Mouse (Mus musculus) CH12.LX (cell line): ENCODE measurements around the gene Stac. TPM values are rescaled to one million over a fixed set of nuclear protein-coding genes. Genes with fewer than 3 reads are reported as not detected.

Experiments used
- DNase-seq: peaks from one replicate; pipeline ENCODE4 v3.0.0-alpha.2; 2013; ENCODE audit errors: extremely low read depth
- H3K27ac ChIP-seq: 2 replicates; pipeline ENCODE4 v1.5.1; 2012; ENCODE audit warnings: low read depth, mild to moderate bottlenecking, control low read depth, moderate library complexity; ENCODE audit not compliant: insufficient read depth
- H3K27me3 ChIP-seq: replicated peaks from 2 replicates; pipeline ENCODE3; 2012; ENCODE audit warnings: inconsistent platforms
- H3K36me3 ChIP-seq, 2 experiments: replicated peaks in 1 of 2; 2 replicates each; pipeline versions ENCODE3 to v1.6.1; 2012; ENCODE audit warnings: inconsistent platforms in 1 of 2, low read length in 1 of 2, mild to moderate bottlenecking in 1 of 2, mixed read lengths in 1 of 2, moderate library complexity in 1 of 2; ENCODE audit not compliant: control insufficient read depth in 1 of 2, insufficient read depth in 1 of 2
- H3K4me1 ChIP-seq, 2 experiments: 2 replicates each; pipeline ENCODE4 v1.6.1; 2012; ENCODE audit warnings: inconsistent platforms in 1 of 2, moderate library complexity in 1 of 2; ENCODE audit not compliant: insufficient read depth in 2 of 2, control insufficient read depth in 1 of 2
- H3K4me2 ChIP-seq: 2 replicates; pipeline ENCODE4 v1.6.1; 2012; ENCODE audit warnings: low read depth, mild to moderate bottlenecking, control low read depth; ENCODE audit not compliant: poor library complexity, insufficient read depth, severe bottlenecking
- H3K4me3 ChIP-seq, 3 experiments: fragments of 150-350 bp in 1 of 3; sonication (generic) in 1 of 3; replicated peaks in 1 of 3; 2 replicates each; pipeline versions ENCODE3 to v1.5.1; 2011 to 2012; ENCODE audit warnings: low read depth in 2 of 3, low read length in 2 of 3, mild to moderate bottlenecking in 2 of 3, moderate library complexity in 2 of 3, control low read depth in 1 of 3, improper control_type of control experiment in 1 of 3, inconsistent platforms in 1 of 3, mixed read lengths in 1 of 3; ENCODE audit not compliant: poor library complexity in 1 of 3
- H3K79me2 ChIP-seq: replicated peaks from 2 replicates; pipeline ENCODE4 v1.6.1; 2012; ENCODE audit warnings: mild to moderate bottlenecking, moderate library complexity; ENCODE audit not compliant: control insufficient read depth, poor library complexity, insufficient read depth, severe bottlenecking; ENCODE audit errors: extremely low read depth
- H3K9ac ChIP-seq: 2 replicates; pipeline ENCODE4 v1.6.1; 2012; ENCODE audit warnings: low read depth, mild to moderate bottlenecking, control low read depth, moderate library complexity; ENCODE audit not compliant: insufficient read depth
- H3K9me3 ChIP-seq: replicated peaks from 2 replicates; pipeline ENCODE3; 2012; ENCODE audit warnings: low read length, inconsistent platforms, mixed read lengths
- BHLHE40 ChIP-seq: IDR thresholded peaks from 2 replicates; pipeline ENCODE4 v1.6.1; 2011; ENCODE audit warnings: mild to moderate bottlenecking, low read depth, low read length, improper control_type of control experiment
- CHD1 ChIP-seq: IDR thresholded peaks from 2 replicates; pipeline ENCODE4 v1.6.1; 2012; ENCODE audit warnings: low read depth, low read length, improper control_type of control experiment, inconsistent platforms
- CHD2 ChIP-seq: IDR thresholded peaks from 2 replicates; pipeline ENCODE4 v1.6.1; 2011; ENCODE audit warnings: low read length, improper control_type of control experiment
- CTCF ChIP-seq, 2 experiments: IDR thresholded peaks in 1 of 2; conservative IDR thresholded peaks in 1 of 2; 2 replicates each; pipeline ENCODE4 v1.5.1; 2011 to 2012; ENCODE audit warnings: low read depth in 2 of 2, low read length in 2 of 2, improper control_type of control experiment in 1 of 2, inconsistent platforms in 1 of 2, mild to moderate bottlenecking in 1 of 2, moderate library complexity in 1 of 2
- E2F4 ChIP-seq: IDR thresholded peaks from 2 replicates; pipeline ENCODE4 v1.6.1; 2011; ENCODE audit warnings: low read depth, low read length, improper control_type of control experiment; ENCODE audit not compliant: insufficient replicate concordance
- ELF1 ChIP-seq: IDR thresholded peaks from 2 replicates; pipeline ENCODE4 v1.6.1; 2014; ENCODE audit warnings: low read depth, mild to moderate bottlenecking, inconsistent platforms, low read length, improper control_type of control experiment
- EP300 ChIP-seq: IDR thresholded peaks from 2 replicates; pipeline ENCODE4 v1.6.1; 2011; ENCODE audit warnings: low read length, improper control_type of control experiment
- ETS1 ChIP-seq: conservative IDR thresholded peaks from 2 replicates; pipeline ENCODE4 v1.6.1; 2012; ENCODE audit warnings: low read depth, mild to moderate bottlenecking, inconsistent platforms, low read length, improper control_type of control experiment, moderate library complexity
- GABPA ChIP-seq: IDR thresholded peaks from 2 replicates; pipeline ENCODE4 v1.6.1; 2012; ENCODE audit warnings: low read depth, low read length, improper control_type of control experiment, inconsistent platforms; ENCODE audit not compliant: insufficient replicate concordance
- IRF4 ChIP-seq: IDR thresholded peaks from 2 replicates; pipeline ENCODE4 v1.6.1; 2014; ENCODE audit warnings: low read depth, mild to moderate bottlenecking, inconsistent platforms, low read length, improper control_type of control experiment
- JUN ChIP-seq: IDR thresholded peaks from 2 replicates; pipeline ENCODE4 v1.6.1; 2011; ENCODE audit warnings: low read depth, mild to moderate bottlenecking, low read length, improper control_type of control experiment, moderate library complexity; ENCODE audit not compliant: insufficient read depth
- JUND ChIP-seq: conservative IDR thresholded peaks from 2 replicates; pipeline ENCODE4 v1.6.1; 2011; ENCODE audit warnings: low read depth, low read length, improper control_type of control experiment
- KAT2A ChIP-seq: IDR thresholded peaks from 2 replicates; pipeline ENCODE4 v1.6.1; 2012; ENCODE audit warnings: low read length, improper control_type of control experiment, inconsistent platforms; ENCODE audit not compliant: insufficient replicate concordance
- MAFK ChIP-seq: IDR thresholded peaks from 2 replicates; pipeline ENCODE4 v1.6.1; 2011; ENCODE audit warnings: low read length, improper control_type of control experiment; ENCODE audit not compliant: insufficient replicate concordance
- MAX ChIP-seq: IDR thresholded peaks from 2 replicates; pipeline ENCODE4 v1.6.1; 2011; ENCODE audit warnings: low read length, improper control_type of control experiment
- MXI1 ChIP-seq: IDR thresholded peaks from 2 replicates; pipeline ENCODE4 v1.6.1; 2011; ENCODE audit warnings: mild to moderate bottlenecking, low read depth, low read length, improper control_type of control experiment
- MYC ChIP-seq: IDR thresholded peaks from 2 replicates; pipeline ENCODE4 v1.6.1; 2011; ENCODE audit warnings: low read depth, mild to moderate bottlenecking, improper control_type of control experiment, low read length
- NRF1 ChIP-seq: IDR thresholded peaks from 2 replicates; pipeline ENCODE4 v1.6.1; 2014; ENCODE audit warnings: low read depth, mild to moderate bottlenecking, inconsistent platforms, low read length, improper control_type of control experiment, moderate library complexity
- POLR2AphosphoS2 ChIP-seq: IDR thresholded peaks from 2 replicates; pipeline ENCODE4 v1.6.1; 2011; ENCODE audit warnings: low read depth, low read length, improper control_type of control experiment
- RAD21 ChIP-seq: IDR thresholded peaks from 2 replicates; pipeline ENCODE4 v1.6.1; 2011; ENCODE audit warnings: low read depth, mild to moderate bottlenecking, low read length, improper control_type of control experiment, moderate library complexity
- RCOR1 ChIP-seq: conservative IDR thresholded peaks from 2 replicates; pipeline ENCODE4 v1.6.1; 2012; ENCODE audit warnings: low read depth, mild to moderate bottlenecking, inconsistent platforms, low read length, improper control_type of control experiment
- TBP ChIP-seq: conservative IDR thresholded peaks from 2 replicates; pipeline ENCODE4 v1.6.1; 2011; ENCODE audit warnings: low read depth, low read length, improper control_type of control experiment
- UBTF ChIP-seq: IDR thresholded peaks from 2 replicates; pipeline ENCODE4 v1.6.1; 2012; ENCODE audit warnings: low read depth, mild to moderate bottlenecking, inconsistent platforms, low read length, improper control_type of control experiment, moderate library complexity
- USF1 ChIP-seq: IDR thresholded peaks from 2 replicates; pipeline ENCODE4 v1.6.1; 2014; ENCODE audit warnings: low read depth, mild to moderate bottlenecking, inconsistent platforms, low read length, improper control_type of control experiment
- ZC3H11A ChIP-seq: IDR thresholded peaks from 2 replicates; pipeline ENCODE4 v1.6.1; 2012; ENCODE audit warnings: low read depth, mild to moderate bottlenecking, inconsistent platforms, low read length, improper control_type of control experiment
- ZMIZ1 ChIP-seq: IDR thresholded peaks from 2 replicates; pipeline ENCODE4 v1.6.1; 2012; ENCODE audit warnings: low read depth, mild to moderate bottlenecking, inconsistent platforms, low read length, improper control_type of control experiment
- ZNF384 ChIP-seq: IDR thresholded peaks from 2 replicates; pipeline ENCODE4 v1.6.1; 2012; ENCODE audit warnings: low read depth, low read length, improper control_type of control experiment, inconsistent platforms
- dilution Hi-C: fragments of 300-500 bp; cut with MboI; formaldehyde crosslinking; loops from 2 replicates; pipeline ENCODE4 v1.14.3; 2020; ENCODE audit warnings: low sequenced_read_pairs; ENCODE audit not compliant: extremely low pct_unique_long_range_greater_than_20kb, extremely low pct_ligation_motif_present
- in situ Hi-C: fragments of 300-500 bp; cut with MboI; formaldehyde crosslinking; loops from 3 replicates; pipeline ENCODE4 v1.14.3; 2019; ENCODE audit warnings: low sequenced_read_pairs, low pct_ligation_motif_present, low pct_unique_long_range_greater_than_20kb, mixed read lengths
- polyA plus RNA-seq: library from polyadenylated mRNA; unstranded; fragments of >175 nt; gene quantifications from 2 replicates; pipeline ENCODE4 v1.2.1, GENCODE M21; 2012; ENCODE audit warnings: low read depth; ENCODE audit not compliant: insufficient read length
- total RNA-seq, 2 experiments: library from RNA; depleted of rRNA; stranded (reverse); fragments of 300-350 nt in 1 of 2; fragments of >200 nt in 1 of 2; gene quantifications; 2 replicates each; pipeline ENCODE4 v1.2.3; 2012 to 2014

The Stac gene
- total and polyA plus RNA-seq, 3 experiments, result not detected

DNA sequence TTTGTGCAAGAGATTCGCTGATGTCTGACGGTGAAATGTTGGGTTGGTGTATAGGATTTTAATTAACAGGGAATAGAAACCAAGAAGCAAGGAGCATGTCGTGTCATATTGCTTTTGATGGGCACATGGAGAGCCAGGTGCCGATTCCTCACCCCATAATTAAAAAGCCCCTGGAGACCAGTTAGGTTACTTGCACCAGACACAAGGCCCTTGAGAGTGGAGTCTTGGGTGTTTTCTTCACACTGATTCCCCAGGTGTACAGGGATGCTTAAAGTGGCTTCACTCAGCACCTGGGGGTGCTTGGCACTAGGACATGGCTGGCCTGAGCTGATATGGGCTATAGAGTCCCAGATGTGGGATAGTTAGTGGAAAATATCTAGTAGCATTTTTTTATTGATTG lies 35.1 kb downstream of the Stac start:
- DNase-seq, result no peak
- no peak for TF ChIP-seq KAT2A
- TF ChIP-seq MYC, result no peak
- no peak for TF ChIP-seq JUN
- no peak for TF ChIP-seq BHLHE40
- TF ChIP-seq RAD21, result no peak
- TF ChIP-seq ETS1, result no peak
- TF ChIP-seq ZC3H11A, result no peak
- no peak for TF ChIP-seq E2F4
- TF ChIP-seq GABPA, result no peak
- TF ChIP-seq CTCF (conservative IDR thresholded peaks at IDR 0.05 in 1 of 2, IDR thresholded peaks at IDR 0.05 in 1 of 2; ENCODE audit: low read depth in 2 of 2, low read length in 2 of 2), result no peak
- TF ChIP-seq MAX, result no peak
- no peak for TF ChIP-seq NRF1
- TF ChIP-seq CHD1, result no peak
- TF ChIP-seq MAFK, result no peak
- in situ Hi-C loops (no loop called here), dilution Hi-C loops (no loop called here)
- no peaks in the 10 kb centered on the region for H3K4me1 ChIP-seq
- H3K79me2 ChIP-seq, result no peaks in the 10 kb centered on the region
- H3K9ac ChIP-seq, result no peak overlapping the region
- no peak overlapping the region for H3K4me2 ChIP-seq
- H3K9me3 ChIP-seq, result peaks cover 35% of the 10 kb centered on the region
- H3K27me3 ChIP-seq, result no peaks in the 10 kb centered on the region
- H3K36me3 ChIP-seq, result no peaks in the 10 kb centered on the region
- H3K27ac ChIP-seq, result no peak overlapping the region
- no peak overlapping the region for H3K4me3 ChIP-seq

DNA sequence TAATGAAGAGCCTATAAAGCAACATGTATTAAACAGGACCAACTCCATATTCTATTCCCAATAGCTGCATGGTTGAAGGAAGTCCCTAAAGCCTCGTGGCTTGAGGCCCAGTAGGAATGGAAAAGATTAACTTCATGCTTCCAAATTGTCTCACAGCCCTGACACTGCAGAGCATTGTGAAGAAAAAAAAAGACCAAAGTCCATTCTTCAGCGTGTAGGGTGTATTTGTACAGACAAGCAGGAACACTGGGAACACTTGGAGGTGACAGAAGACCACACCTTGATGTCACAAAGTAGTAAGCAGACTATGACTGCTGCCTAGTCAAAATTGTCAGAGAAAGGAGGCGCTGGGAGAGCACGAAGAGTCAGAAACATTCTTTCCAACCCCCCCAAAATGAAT lies 45.9 kb downstream of the Stac start:
- Histone ChIP-seq H3K9ac (no peak overlapping the region), H3K27ac (no peak overlapping the region), H3K4me2 (no peak overlapping the region), H3K9me3 (peaks cover 46% of the 10 kb centered on the region), H3K36me3 (no peaks in the 10 kb centered on the region), H3K4me3 (no peak overlapping the region), H3K4me1 (no peaks in the 10 kb centered on the region), H3K79me2 (no peaks in the 10 kb centered on the region), H3K27me3 (no peaks in the 10 kb centered on the region)
- no peak for TF ChIP-seq JUND
- no peak for TF ChIP-seq MXI1
- no peak for TF ChIP-seq MAX
- no peak for TF ChIP-seq EP300
- no peak for TF ChIP-seq ELF1
- TF ChIP-seq KAT2A, result no peak
- no peak for TF ChIP-seq ZMIZ1
- no peak for TF ChIP-seq TBP
- TF ChIP-seq UBTF, result no peak
- TF ChIP-seq JUN, result no peak
- TF ChIP-seq E2F4, result no peak
- TF ChIP-seq RCOR1, result no peak
- no peak for TF ChIP-seq USF1
- no peak for TF ChIP-seq IRF4
- no peak for TF ChIP-seq POLR2AphosphoS2
- no peak for TF ChIP-seq ZNF384
- TF ChIP-seq CHD2, result no peak
- no peak for TF ChIP-seq BHLHE40
- dilution Hi-C loops, result no loop called here
- DNase-seq, result no peak
- in situ Hi-C loops, result no loop called here
